Mouse (Mus musculus): ENCODE results near the gene Saa3.

- no peak for TF ChIP-seq MAFK (IDR thresholded peaks at IDR 0.05; ENCODE audit: insufficient replicate concordance, low read length)
- no peak for TF ChIP-seq RCOR1 (conservative IDR thresholded peaks at IDR 0.05; ENCODE audit: low read depth, low read length)
- no peak for TF ChIP-seq CTCF (conservative IDR thresholded peaks at IDR 0.05 in 1 of 2, IDR thresholded peaks at IDR 0.05 in 1 of 2; ENCODE audit: low read depth in 2 of 2, low read length in 2 of 2)
- TF ChIP-seq TCF12 (IDR thresholded peaks at IDR 0.05; ENCODE audit: low read depth, low read length), result no peak
- TF ChIP-seq JUN (IDR thresholded peaks at IDR 0.05; ENCODE audit: insufficient read depth, low read depth, low read length), result no peak
- TF ChIP-seq UBTF (IDR thresholded peaks at IDR 0.05; ENCODE audit: low read depth, low read length), result no peak
- no peak for TF ChIP-seq KAT2A (IDR thresholded peaks at IDR 0.05; ENCODE audit: insufficient replicate concordance, low read length)
- no peak for TF ChIP-seq POLR2A (IDR thresholded peaks at IDR 0.05; ENCODE audit: low read depth, low read length)
- no peak for TF ChIP-seq ZC3H11A (IDR thresholded peaks at IDR 0.05; ENCODE audit: low read depth, low read length)
- TF ChIP-seq HCFC1 (IDR thresholded peaks at IDR 0.05; ENCODE audit: low read depth, low read length), result no peak
- no peak for TF ChIP-seq E2F4 (IDR thresholded peaks at IDR 0.05; ENCODE audit: insufficient replicate concordance, low read depth, low read length)
- TF ChIP-seq EP300 (IDR thresholded peaks at IDR 0.05; ENCODE audit: low read length), result no peak
Measured at GRCm38 (mm10) chr7:46751490-46751889, 36.0 kb upstream of the Saa3 start, which contains the start of gene Saa2.
